Mouse (Mus musculus): ENCODE results near the gene St3gal5. TPM values are rescaled to one million over a fixed set of nuclear protein-coding genes. Genes with fewer than 3 reads are reported as not detected.

Gene St3gal5
- 62.5 and 126 TPM in 2 replicates for polyA plus RNA-seq (2021; fragmentation: Nextera tagmentation)
- long read RNA-seq, experiment 1, transcript St3gal5-201 (7 exons, 2,258 nt) = minor isoform, 105 of 270 reads
- long read RNA-seq, experiment 1, transcript St3gal5-202 (7 exons, 2,439 nt) = major isoform, 132 of 270 reads
- long read RNA-seq, experiment 1, partial matches to known transcripts = 18 of 270 reads
- long read RNA-seq, experiment 1, other reads (novel, unspliced or antisense) = 15 of 270 reads
- long read RNA-seq, experiment 2, transcript St3gal5-201 (7 exons, 2,258 nt) = major isoform, 37 of 129 reads
- long read RNA-seq, experiment 2, transcript St3gal5-202 (7 exons, 2,439 nt) = minor isoform, 33 of 129 reads
- long read RNA-seq, experiment 2, partial matches to known transcripts = 55 of 129 reads
- long read RNA-seq, experiment 2, other reads (novel, unspliced or antisense) = 4 of 129 reads

GRCm38 (mm10) chr6:72097181-72097995 is at the start of gene St3gal5:
Gene St3gal5, plus strand, starts transcription at chr6:72097592.

Other genes starting within 250 kb of the St3gal5 start
- gene Ptcd3, start 188.8 kb upstream of the St3gal5 start, polyA plus RNA-seq (2021; fragmentation: Nextera tagmentation) = 20.1 and 24.7 TPM in 2 replicates
- gene Polr1a, start 188.5 kb upstream of the St3gal5 start, polyA plus RNA-seq (2021; fragmentation: Nextera tagmentation) = 3.6 and 6.1 TPM in 2 replicates
- gene Atoh8, start 138.0 kb downstream of the St3gal5 start, polyA plus RNA-seq (2021; fragmentation: Nextera tagmentation) = 0.63 and 1.0 TPM in 2 replicates
- gene Sftpb, start 207.0 kb downstream of the St3gal5 start, polyA plus RNA-seq (2021; fragmentation: Nextera tagmentation) = not detected in 2 replicates
- 27.1 and 33.1 TPM in 2 replicates for gene Usp39, start 247.6 kb downstream of the St3gal5 start, polyA plus RNA-seq (2021; fragmentation: Nextera tagmentation)
- gene 0610030E20Rik, start 249.7 kb downstream of the St3gal5 start, polyA plus RNA-seq (2021; fragmentation: Nextera tagmentation) = 9.2 and 11.7 TPM in 2 replicates